Mouse (Mus musculus) Muller cell, postnatal 12 days (primary cell): ENCODE results near the gene Prh1.
"Not testable (repeated sequence)": the region's sequence is repeated elsewhere in the genome, so short reads cannot be mapped to it uniquely, and the experiment has no call there.

Experiments used
- DNase-seq: peaks from one replicate; pipeline ENCODE4 v3.0.0-alpha.2; 2015; ENCODE audit errors: inconsistent ontology term

The Prh1 gene

GRCm38 (mm10) chr6:132569509-132569908 is at the start of gene Prh1:
Gene Prh1, plus strand, starts transcription at chr6:132569809.
- DNase-seq: not testable (repeated sequence)

- not testable (repeated sequence) for DNase-seq
Measured at GRCm38 (mm10) chr6:132595613-132596012, 26.0 kb downstream of the Prh1 start, which contains the start of gene Prp2. Gene Prp2, plus strand, starts transcription at chr6:132595913.
